Mouse (Mus musculus): ENCODE results near the gene Aff4.

GRCm38 (mm10) chr11:53448529-53448928, 97.9 kb downstream of the Aff4 start:
- no peak for TF ChIP-seq POLR2A (IDR thresholded peaks at IDR 0.05; ENCODE audit: low read depth, low read length)
- TF ChIP-seq CTCF (conservative IDR thresholded peaks at IDR 0.05; ENCODE audit: insufficient read depth, insufficient read length, low read depth, low read length), result no peak

Data from kidney, adult 2 months (tissue).